Mouse (Mus musculus) cerebellum, postnatal 25 days (tissue): ENCODE measurements around the gene Rbx1.
"Not testable (repeated sequence)": the region's sequence is repeated elsewhere in the genome, so short reads cannot be mapped to it uniquely, and the experiment has no call there.

Experiments
- DNase-seq, 2 experiments: peaks; one replicate each; pipeline ENCODE4 v3.0.0; 2021; ENCODE audit warnings: mixed read lengths in 2 of 2

Gene Rbx1

DNA sequence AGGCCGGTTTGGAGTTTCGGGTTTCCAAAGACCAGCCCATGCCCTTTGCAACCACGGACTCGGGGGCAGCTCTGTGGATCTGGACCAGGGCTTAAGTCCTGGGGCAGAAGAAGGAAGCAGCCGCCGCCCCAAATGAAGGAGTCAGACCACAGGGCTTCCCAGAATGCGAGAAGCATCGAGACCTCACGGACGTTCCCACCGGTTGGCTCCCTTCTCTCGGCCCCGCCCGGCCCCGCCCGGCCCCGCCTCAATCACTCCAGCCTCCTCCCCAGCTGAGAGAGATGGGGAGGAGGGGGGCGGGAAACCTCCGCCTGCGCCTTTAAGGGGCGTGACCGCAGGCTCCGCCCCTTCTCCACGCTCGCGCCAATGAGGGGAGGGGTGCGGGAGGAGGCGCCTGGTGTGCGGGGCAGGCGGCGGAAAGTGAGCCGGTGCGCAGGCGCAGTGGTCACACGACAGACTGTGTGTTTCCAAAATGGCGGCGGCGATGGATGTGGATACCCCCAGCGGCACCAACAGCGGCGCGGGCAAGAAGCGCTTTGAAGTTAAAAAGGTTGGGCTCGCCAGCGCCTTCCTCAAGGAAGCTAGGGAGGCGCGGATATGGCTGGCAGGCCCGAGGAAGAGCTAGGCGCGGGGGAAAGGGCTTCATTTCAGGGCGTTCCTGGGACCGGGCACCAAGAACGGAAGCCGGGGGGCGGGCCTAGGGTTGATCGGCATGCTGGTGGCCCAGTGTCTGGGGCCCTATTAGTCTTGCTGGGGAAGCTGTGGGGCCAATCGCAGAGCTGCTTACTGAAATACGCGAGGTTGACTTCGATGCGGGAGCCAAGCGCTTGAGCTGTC is at the start of gene Rbx1:
Gene Rbx1 (plus strand): TSS at position 396 of the 837 bp plus-strand sequence.
- peak; percentile 100 for DNase-seq

- DNase-seq = peak in 1 of 2 experiments; percentile 10
Measured at GRCm38 (mm10) chr15:81416763-81417310, 49.3 kb upstream of the Rbx1 start.

DNA sequence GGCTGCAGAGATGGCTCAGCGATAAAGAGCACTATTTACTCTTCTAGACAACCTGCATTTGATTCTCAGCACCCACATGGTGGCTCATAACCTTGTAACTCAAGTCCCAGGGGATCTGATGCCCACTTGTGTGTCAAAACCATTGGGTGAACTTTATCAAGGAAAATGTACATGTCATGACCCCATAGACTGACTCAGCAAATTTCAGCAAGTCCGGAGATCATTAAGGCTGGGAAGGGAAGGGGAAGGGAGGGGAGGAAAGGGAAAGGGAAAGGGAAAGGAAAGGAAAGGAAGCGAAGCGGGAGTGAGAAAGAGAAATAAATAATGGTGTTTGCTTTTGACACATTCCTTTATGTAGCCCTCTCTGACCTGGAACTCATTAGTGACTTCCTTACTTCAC is 48.0 kb upstream of the Rbx1 start:
- DNase-seq = no peak

DNA sequence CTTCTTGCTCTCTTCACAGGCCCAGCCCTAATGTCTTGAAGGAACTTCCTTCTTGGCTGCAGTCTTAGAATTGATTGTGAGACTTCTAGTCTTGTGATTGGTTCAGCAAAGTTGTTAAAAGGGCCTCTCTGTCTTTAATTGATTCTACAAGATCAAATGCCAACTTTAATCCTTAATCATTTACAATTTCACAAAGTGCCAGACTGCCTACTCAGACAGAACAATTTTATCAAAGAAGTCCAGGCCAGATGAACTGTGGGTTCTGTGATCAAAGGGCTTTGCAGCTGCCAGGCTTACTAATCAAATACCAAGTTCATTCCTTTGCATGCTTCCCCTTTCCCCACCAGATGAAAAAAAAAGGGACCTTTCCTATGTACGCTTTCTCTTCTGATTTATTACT is 44.6 kb upstream of the Rbx1 start:
- DNase-seq = no peak

GRCm38 (mm10) chr15:81422156-81422681 is 43.9 kb upstream of the Rbx1 start:
- no peak for DNase-seq

DNA sequence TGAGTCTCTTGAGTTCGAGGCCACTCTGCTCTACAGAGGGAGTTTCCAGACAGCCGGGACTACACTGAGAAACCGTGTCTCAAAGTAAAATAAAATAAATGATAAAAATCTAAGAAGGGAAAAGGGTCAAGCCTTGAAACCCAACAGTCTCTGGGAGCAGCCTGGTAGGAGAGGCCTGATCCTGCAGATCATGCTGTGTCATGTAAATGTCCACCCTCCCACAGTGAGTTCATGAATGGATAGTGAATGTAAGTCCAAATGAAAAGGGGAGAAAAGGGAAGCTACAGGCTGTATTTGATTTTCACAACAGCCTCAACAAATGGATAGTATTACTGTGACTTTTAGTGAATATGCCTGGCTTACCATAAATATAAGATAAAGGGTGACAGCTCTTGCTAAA is 40.8 kb upstream of the Rbx1 start:
- no peak for DNase-seq

- no peak for DNase-seq
Measured at GRCm38 (mm10) chr15:81427947-81428346, 38.1 kb upstream of the Rbx1 start.

- DNase-seq = no peak
Measured at GRCm38 (mm10) chr15:81431195-81431594, 34.9 kb upstream of the Rbx1 start.

GRCm38 (mm10) chr15:81438345-81438744 is 27.8 kb upstream of the Rbx1 start:
- DNase-seq = no peak

- no peak for DNase-seq
Measured at GRCm38 (mm10) chr15:81439236-81439635, 26.9 kb upstream of the Rbx1 start.

DNA sequence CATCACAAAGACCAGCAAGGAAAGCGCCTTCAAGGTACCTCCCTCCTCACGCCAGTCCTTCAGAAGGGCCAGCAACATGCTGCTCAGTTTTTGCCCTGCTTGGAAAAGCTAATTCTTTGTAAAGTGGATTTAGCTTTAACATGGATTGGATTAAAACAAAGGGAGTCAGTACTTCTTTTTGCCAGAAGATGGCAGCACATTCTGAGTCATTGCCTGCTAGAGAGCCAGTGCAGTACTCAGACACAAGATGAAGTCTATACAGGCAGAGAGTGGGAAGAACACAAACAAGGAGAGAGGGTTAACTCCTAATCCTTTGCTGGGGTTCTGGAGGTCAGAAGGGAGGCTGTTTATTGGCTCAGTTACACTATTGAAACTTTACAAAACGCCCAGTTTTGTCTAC is 17.6 kb upstream of the Rbx1 start:
- DNase-seq = peak; percentile 34 to 71

DNA sequence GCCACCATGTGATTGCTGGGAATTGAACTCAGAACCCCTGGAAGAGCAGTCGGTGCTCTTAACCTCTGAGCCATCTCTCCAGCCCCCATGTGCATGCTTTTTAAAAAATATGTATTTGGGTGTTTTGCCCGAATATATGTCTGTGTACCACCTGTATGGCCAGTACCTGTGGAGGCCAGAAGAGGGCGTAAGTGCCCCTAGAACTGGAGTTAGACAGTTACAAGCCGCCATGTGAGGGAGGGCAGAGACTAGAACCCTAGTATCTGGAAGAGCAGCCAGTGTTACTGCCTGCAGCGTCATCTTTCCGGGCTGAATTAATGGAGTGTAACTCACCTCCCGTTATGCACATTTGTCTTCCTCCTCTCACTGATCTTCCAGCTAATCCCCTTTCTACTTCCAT is 4.6 kb upstream of the Rbx1 start:
- no peak for DNase-seq

- no peak for DNase-seq
Measured at GRCm38 (mm10) chr15:81465016-81465660, 958 bp upstream of the Rbx1 start.

DNA sequence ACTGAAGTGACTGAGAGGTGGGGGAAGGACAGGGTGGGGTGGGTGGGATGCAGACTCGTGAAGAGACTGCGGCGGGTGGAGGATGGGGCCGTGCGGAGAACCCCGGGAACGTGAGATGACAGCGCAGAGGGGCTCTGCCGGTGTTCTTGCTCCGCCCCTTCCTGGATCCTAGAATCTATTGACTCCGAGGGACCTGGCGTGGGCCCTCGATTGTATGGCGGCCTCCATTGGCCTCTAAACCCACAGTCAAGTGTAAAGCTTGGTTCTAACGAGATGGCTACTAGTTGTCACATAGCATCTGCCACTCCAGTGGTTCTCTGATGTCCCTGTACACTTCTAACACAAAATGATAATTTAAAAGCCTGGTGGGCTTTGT is 630 bp downstream of the Rbx1 start:
- no peak for DNase-seq

GRCm38 (mm10) chr15:81470735-81471134 is 4.6 kb downstream of the Rbx1 start:
- DNase-seq = no peak

- DNase-seq = no peak
Measured at GRCm38 (mm10) chr15:81472256-81472655, 6.2 kb downstream of the Rbx1 start.

DNA sequence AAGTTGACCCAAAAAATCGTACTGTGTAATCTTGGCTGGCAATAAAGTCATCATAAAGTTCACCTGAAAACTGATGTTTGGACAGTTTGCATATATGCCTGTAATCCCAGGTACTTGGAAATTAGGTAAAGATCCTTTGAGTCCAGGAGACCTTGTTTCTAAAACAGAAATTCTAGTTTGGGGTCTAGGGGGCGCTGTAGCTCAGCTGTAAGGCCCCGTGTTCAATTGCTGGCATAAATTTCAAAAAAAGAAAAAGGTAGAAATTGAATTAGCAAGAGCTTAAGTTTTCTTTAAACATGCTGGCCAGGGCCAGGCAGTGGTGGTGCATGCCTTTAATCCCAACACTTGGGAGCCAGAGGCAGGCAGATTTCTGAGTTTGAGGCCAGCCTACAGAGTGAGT is 9.6 kb downstream of the Rbx1 start:
- peak; percentile 19 to 42 for DNase-seq

DNA sequence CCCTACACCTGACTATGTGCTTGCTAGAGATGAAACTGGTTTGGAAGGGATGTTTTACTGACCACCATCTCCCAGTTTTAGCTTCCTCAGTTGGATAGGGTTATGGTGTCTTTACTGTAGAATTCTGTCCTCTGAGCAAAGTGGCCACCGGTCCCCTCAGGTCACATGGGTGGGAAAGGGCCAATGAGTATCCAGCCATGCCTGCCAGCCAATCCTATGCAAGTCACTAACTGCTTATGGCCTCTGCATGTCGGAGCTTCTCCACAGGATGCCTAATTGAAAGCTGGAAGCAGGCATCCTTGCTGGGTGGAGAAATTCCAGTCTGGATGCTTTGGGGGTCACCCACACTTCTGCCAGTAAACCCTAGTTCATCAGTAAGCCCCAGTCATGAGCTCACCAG is 10.5 kb downstream of the Rbx1 start:
- peak in 1 of 2 experiments; percentile 29 for DNase-seq

- DNase-seq = no peak
Measured at GRCm38 (mm10) chr15:81479446-81480213, 13.5 kb downstream of the Rbx1 start.

DNA sequence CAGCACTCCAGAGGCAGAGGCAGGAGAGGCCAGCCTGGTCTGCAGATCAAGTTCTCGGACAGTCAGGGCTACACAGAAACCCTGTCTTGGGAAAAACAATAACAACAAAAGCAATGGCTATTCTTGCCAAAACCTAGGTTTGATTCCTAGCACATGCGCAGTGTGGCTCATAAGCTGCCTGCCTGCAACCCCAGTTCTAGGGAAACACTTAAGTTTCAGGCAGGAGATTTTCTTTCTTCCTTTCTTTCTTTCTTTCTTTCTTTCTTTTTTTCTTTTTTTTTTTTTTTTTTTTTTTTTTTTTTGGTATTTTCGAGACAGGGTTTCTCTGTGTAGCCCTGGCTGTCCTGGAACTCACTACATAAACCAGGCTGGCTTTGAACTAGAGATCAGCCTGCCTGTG is 14.2 kb downstream of the Rbx1 start:
- DNase-seq = not testable (repeated sequence)

GRCm38 (mm10) chr15:81480977-81481379 is 14.9 kb downstream of the Rbx1 start:
- peak; percentile 49 to 71 for DNase-seq

- no peak for DNase-seq
Measured at GRCm38 (mm10) chr15:81482966-81483365, 16.9 kb downstream of the Rbx1 start.

DNA sequence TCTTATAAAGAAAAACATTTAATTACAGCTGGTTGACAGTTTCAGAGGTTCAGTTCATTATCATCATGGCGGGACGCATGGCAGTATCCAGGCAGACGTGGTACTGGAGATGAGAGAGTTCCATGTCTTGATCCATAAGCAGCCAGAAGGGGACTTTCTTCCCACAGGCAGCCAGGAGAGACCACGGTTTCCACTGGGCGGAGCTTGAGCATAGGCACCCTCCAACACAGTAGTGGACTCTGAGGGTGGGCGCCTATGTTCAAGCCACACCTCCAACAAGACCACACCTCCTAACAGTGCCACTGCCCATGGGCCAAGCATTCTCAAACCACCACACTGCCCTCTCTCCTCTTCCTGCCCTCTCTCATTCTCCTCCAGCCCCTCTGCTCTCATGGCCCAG is 17.6 kb downstream of the Rbx1 start:
- no peak for DNase-seq
